Mouse (Mus musculus): ENCODE data around the gene Gm44805.
"Not testable (repeated sequence)": the region's sequence is repeated elsewhere in the genome, so short reads cannot be mapped to it uniquely, and the experiment has no call there.

Gm44805 gene

GRCm38 (mm10) chr7:19698907-19699826 is 17.9 kb upstream of the Gm44805 start, which contains the start of gene Apoe:
Gene Apoe (minus strand): TSS chr7:19699188.
- peak; percentile 59 for DNase-seq

- no peak for DNase-seq
These were observed 17.0 kb upstream of the Gm44805 start for GRCm38 (mm10) chr7:19697949-19698906.

GRCm38 (mm10) chr7:19696336-19696873 is 15.2 kb upstream of the Gm44805 start:
- DNase-seq = no peak

- no peak for DNase-seq
These were observed 14.7 kb upstream of the Gm44805 start for GRCm38 (mm10) chr7:19695881-19696280.

- no peak for DNase-seq
These were observed 14.0 kb upstream of the Gm44805 start for GRCm38 (mm10) chr7:19695213-19695594.

- DNase-seq = no peak
These were observed 13.4 kb upstream of the Gm44805 start for GRCm38 (mm10) chr7:19694336-19695212.

- DNase-seq = peak; percentile 36
These were observed 12.2 kb upstream of the Gm44805 start for GRCm38 (mm10) chr7:19693421-19693820.

- DNase-seq = no peak
These were observed 10.9 kb upstream of the Gm44805 start, which contains the start of gene Apoc1 for GRCm38 (mm10) chr7:19691873-19692865. Gene Apoc1 (minus strand): TSS chr7:19692660.

GRCm38 (mm10) chr7:19691434-19691833 is 10.2 kb upstream of the Gm44805 start:
- DNase-seq = no peak

- DNase-seq = no peak
These were observed 9.6 kb upstream of the Gm44805 start for GRCm38 (mm10) chr7:19690845-19691244.

GRCm38 (mm10) chr7:19688611-19689010 is 7.4 kb upstream of the Gm44805 start:
- no peak for DNase-seq

GRCm38 (mm10) chr7:19688101-19688500 is 6.9 kb upstream of the Gm44805 start:
- no peak for DNase-seq

GRCm38 (mm10) chr7:19686927-19687583 is 5.8 kb upstream of the Gm44805 start:
- DNase-seq = not testable (repeated sequence)

- DNase-seq = no peak
These were observed 5.3 kb upstream of the Gm44805 start for GRCm38 (mm10) chr7:19686521-19686920.

GRCm38 (mm10) chr7:19685374-19685773 is 4.2 kb upstream of the Gm44805 start:
- no peak for DNase-seq

- no peak for DNase-seq
These were observed 2.6 kb upstream of the Gm44805 start for GRCm38 (mm10) chr7:19683771-19684201.

GRCm38 (mm10) chr7:19682979-19683378 is 1.8 kb upstream of the Gm44805 start:
- DNase-seq = no peak

GRCm38 (mm10) chr7:19680702-19681101 is 521 bp downstream of the Gm44805 start:
- DNase-seq = no peak

- no peak for DNase-seq
These were observed 2.3 kb downstream of the Gm44805 start for GRCm38 (mm10) chr7:19678901-19679300.

- DNase-seq = no peak
These were observed 3.4 kb downstream of the Gm44805 start, which contains the start of gene Apoc2 for GRCm38 (mm10) chr7:19677872-19678271. Gene Apoc2 (minus strand): TSS chr7:19677941.
